Mouse (Mus musculus) cerebellum, postnatal 10 days (tissue): ENCODE measurements at regions not wholly inside any gene's neighbourhood (a gene's known extent, or its start where the extent isn't known, plus 50 kb on each side); places are given as distances from the start of the nearest gene placed in this dataset.

Experiments
- DNase-seq, 2 experiments: peaks; one replicate each; pipeline ENCODE4 v3.0.0; 2021; ENCODE audit warnings: mixed read lengths in 2 of 2

DNA sequence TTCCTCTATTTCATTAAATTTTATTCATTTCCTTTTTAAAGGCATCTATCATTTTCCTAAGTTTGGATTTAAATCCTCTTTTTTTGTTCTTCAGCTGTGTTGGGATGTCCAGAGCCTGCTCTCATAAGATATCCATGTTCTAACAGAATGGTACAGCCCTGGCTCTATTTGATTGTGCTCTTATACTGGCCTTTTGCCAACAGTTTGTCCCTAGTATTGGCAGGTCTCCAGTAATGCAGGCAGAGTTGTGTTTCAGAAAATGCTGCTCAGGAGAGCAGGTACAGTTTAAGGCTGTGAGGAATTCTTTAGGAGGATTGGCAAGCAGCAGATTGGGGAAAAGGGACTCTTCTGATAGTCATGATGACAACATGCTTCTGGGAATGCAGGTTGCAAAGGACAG, 797.1 kb upstream of the Slit2 start:
- DNase-seq: peak; percentile 40 to 68

DNA sequence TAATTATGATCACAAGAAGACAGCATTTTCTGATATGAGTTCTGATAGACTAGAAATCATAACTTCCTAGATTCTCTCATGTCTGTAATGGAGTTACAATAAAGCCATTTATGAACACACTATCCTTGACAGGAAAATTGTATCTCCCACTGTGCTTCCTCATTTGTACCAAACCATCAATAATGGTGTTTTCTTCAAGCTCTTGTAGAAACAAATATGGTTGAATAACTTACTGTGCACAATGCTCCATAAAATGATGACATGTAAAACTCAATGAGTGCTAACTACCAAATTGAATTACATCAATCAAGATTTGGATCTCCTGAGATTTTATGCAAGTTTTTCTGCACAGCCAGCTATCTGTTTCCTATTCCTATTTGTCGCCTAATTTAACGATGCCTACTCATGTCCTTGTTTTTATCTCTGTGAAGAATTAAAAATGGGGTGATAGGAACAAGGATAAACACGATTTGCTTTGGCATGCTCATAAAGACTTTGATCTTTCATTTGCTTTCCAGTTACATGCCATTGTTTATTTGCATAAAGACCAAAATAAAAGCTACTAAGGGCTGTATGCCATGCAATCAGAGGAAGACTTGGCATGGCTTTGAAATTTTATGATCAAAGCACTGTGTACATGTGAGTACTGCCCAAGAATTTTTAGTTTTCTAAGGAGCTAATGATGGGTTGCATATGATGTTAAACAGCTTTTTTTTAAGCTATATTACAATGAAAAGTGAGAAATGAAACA, 780.6 kb upstream of the Slit2 start:
- DNase-seq: no peak

DNA sequence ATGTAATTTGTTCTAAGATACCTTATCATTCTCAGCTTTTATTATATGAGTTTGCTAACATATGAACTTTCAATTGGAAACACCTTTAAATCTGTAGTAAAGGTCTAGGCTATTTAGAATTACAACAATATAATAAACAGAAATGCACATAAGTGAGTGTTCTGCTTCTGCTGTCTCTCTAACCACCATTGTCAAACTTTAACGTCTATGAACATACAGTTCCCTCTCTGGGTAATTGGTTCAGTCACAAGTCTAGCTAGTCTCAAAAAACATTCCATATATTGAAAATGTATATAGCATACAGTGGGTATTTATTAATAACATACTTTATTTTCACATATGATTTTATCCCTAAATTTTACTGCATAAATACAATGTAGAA, 780.0 kb upstream of the Slit2 start:
- no peak for DNase-seq

DNA sequence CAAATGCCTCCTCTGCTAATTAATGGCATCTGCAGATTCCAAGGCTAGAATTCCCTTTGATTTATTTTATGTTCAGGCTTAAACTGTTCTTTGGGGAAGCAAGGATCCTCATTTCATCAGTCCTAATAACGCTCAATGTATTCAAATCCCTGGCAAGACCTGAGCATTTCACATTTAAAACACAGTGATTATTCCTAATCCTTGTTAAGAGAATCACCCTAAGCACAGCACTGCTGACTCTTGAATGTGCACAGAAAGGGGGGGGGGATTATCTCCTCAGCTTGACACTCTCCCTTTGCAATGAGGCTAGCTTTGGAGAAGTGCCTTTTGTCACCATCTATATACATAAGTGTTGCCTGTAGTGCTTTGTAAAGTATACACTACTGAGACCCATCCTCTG, 772.4 kb upstream of the Slit2 start:
- DNase-seq: no peak

DNA sequence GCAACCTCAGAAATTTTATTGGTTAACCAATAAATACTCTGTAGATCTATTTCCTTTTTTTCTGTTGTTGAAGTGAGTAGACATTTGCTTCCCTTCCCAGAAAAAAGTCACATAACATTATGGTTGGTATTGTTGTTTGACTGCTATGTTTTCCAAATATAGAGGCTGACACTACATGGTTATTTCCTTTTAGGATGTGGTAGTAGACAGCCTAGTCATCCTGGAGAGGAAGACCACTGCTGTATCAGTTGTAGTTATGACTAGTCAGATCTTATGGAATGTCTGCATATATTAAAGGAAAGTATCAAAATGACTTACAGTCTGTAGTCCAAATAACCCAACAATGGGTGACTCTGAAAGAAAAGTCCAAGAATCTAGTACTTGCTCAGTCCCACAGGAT, 767.5 kb upstream of the Slit2 start:
- DNase-seq: no peak

DNA sequence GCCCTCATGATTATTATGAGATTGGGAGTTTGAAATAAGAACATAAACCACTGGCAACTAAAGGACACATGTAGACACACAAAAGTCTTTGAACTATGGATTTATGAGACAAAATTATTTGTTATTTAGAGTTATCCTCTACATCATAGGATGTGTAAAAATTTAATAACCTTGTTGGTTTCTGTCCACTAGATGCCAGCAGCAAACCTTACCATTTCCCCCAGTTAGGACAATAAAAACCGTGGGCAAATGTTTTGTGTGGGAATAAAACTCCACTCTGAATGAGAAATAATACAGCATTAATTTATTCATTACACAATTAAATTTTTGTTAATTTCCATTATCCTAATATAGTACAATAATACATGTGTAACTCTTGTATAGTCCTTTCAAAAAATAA, 757.7 kb upstream of the Slit2 start:
- no peak for DNase-seq

DNA sequence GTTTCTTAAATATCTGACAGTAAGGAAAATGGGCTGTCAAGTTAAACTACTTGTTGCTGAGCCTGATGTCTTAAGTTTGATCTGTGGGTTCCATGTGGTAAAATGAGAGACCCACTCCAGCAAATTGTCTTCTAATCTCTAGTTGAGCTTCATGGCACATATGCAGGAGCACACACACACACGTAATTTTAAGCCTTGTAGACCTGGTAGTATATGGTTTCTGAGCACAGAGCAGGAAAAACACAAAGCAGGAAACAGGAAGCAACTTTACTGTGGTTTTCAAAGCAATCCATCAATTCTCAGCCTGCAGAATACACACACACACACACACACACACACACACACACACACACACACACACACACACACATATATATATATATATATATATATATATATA, 746.8 kb upstream of the Slit2 start:
- no peak for DNase-seq

DNA sequence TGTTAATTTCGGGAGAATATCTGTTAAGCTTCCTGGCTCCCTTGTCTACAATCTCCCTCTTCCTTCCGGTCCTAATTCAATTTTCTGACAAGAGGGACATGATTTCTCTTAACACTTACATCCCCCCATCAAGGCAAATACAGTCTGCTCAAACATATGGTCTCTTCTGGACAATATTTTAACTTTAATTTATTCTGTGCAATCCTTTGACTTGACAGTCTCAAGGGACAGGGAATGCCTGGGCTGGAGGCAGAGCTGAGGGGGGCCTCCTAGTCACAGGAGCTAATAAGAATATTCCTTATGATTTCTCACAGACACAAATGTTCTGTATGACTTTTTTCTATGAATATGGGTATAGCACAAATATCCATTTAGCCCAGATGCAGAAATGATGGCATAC, 742.9 kb upstream of the Slit2 start:
- no peak for DNase-seq

DNA sequence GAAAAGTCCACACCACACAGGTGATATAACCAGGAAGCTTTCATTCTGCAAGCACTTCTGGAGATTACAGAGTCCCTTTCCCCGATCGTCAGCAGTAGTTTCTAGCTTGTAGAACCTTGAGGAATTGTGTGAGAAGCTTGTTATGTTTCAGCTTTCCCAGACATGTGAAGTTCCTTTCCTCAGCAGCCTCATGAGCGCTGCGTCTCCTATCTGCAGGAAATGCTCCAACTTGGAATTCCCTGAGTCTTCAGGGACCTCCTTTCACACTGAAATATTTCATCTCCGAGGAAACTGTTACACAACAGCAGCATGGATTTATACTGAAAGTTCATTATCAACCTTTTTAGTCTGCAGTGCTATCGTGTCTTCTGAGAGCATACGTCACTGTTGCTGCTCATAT, 742.4 kb upstream of the Slit2 start:
- DNase-seq: no peak

DNA sequence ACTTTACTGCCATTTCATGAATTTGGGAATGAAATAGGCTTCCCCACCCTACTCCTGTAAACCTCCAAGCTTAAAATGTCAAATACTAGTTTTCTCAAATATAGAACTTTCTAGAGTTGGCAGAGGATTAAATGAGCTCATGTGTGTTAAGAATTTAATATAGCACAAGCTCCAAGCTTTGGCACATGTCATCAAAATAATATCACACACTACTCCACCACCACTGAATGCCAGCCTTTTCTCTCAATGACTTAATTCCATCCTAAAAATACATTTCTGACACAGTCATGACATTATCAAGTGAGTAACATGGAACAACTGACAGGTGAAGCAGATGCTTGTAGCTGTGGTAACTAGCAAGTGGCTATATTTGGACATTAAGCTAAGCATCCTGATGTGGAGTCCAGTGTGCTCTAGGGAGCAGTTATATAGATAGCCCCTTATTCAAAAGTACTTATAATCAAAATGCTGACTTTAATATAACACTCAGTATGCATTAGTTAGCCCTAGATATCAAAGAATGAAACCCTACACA, 728.0 kb upstream of the Slit2 start:
- DNase-seq: no peak

DNA sequence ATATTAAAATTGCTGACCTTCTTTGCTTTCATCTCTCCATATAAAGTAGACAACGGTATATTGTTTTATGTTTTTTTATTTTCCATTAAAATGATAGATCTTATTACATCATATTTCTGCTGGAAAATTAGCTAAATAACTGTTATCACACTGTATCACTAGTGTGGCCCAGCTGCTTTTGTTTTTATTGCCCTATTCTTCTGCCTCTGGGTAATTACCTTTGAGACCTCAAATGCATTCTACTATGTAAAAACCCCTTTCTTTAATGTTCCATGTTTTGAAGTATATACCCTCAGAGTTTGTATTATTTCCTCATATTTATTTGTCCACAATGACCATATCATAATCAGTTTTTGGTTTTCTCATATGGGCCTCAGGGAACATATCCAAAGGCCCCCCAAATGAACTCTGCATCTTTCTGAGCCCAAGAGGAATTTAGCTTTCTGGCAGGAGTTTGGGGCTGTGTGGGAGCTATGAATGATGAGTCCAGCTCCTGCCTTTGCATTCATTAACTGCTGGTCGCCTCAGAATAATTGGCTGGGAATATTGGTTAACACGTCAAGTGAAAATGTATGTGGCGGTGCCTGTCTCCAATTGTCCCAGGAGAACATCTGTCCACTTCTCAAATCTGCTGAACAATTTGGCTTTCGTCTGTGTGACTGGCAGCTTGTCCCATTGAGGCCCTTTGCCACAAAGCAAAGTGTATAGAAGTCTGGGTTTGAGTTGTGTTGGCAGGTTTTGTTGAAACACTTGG, 721.1 kb upstream of the Slit2 start:
- peak; percentile 3 to 10 for DNase-seq

DNA sequence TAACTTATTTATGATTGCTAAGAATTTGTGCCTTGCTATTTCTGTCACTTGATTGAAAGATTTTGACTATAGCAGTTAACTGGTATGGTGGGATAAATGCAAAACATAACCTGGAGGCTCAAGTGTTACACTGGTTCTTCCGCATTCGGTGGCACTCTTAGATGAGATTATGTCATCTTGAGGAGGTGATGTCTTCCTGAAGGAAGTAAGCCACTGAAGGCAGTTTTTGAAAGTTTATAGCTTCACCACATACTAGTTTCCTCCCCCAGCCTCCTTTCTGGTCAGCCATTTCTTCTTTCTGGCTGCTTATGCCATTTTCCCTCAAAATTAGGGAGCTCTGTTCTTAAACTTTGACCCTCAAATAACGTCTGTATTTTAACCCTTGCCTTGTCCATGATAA, 710.3 kb upstream of the Slit2 start:
- no peak for DNase-seq

DNA sequence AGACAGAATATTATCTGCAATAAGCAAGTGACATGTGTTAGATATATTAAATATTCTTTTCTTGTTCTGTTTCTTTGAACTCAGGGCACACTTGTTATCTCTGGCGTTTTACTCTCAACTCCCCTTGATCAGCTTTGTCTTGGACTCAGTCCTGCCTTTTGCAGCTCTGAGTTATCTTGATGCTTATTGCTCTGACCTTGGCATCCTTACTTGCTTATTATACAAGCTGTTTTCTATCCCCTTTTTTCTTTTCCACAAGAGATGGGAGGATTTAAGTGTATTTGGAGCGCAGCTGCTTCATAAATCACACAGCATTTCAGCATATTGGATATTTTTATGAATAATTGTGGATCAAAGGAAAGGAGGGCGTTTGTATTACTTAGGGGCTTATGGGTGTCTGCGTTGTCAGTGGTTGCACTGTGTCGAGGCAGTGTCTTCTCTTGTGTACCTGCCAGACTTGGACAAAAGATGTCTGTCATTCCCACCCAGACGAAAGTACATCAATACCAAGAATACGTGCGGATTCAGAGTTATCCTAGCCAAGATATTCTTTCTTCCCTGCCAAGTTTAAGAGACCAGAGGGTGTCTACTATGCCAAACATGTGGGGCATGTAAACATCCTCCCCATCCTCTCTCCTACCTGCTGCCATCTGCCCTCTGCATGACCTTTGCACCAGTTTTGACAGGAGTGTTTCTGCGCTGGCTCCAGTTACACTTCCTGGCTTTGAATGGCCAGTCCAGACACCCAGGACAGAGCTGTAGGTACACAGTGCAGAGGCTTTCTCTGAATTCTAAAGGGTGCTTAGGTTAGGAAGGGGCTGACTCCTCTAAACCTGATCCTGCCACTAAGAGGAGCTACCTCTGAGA, 709.3 kb upstream of the Slit2 start:
- DNase-seq: no peak

DNA sequence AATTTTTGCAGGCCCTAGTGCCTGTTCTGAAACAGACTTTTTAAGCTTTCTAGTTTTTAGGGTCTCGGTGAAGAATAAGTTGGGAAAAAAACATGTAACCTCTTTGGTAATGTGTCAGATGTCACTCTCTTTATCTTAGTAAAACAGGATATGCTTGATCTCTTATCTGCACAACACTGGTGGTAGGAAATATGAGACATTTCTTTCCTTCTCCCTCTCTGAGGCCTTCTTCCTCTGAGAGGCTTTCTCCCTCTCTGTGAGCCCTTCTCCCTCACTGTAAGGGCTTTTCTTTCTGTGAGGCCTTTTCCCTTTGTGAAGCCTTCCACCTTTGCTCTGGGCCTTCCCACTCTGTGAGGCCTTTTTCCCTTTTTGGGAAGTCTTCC, 708.7 kb upstream of the Slit2 start:
- no peak for DNase-seq

DNA sequence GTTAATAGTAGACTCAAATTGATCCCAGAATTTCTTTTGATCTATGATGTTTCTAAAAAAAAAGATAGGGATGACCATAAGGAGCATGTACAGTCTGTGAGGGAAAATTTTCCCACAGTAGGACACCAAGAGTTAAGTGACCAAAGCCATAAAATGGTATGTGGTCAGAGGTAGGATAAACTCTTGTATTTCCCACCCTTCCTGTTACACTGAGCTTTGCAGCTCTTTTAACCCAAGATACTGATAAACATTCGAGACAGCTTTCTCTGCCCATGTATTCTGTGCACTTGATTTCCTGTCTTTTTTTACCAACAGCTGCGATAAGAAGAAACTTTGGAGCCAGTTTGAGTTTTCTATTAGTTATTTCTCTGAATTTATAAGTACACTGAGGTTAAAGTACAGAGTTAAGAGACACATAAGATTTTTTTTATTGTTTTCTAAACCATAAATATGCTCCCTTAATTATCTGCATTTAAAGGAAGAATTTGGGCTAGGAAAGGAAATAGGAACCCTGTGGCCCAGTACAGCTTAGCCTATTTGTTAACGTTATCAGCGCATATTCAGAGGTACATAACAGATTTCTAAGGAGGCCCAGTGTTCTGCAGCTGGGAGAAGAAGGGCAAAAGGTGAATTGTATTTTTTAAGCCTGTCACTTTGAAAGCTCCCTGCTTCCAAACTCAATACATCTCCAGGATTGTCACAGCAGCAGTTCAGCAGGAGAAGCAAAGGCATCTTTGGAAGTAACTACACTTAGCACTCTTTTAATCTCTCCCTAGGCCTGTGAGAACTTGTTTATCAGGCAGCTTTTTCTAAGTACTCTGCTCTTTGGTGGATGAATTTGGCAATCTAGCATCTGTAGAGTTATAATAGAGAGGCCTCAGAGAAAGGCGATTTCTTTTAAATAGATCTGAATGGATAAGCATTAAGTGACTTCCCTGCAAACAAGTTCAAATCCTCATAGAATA, 706.4 kb upstream of the Slit2 start:
- DNase-seq: no peak

DNA sequence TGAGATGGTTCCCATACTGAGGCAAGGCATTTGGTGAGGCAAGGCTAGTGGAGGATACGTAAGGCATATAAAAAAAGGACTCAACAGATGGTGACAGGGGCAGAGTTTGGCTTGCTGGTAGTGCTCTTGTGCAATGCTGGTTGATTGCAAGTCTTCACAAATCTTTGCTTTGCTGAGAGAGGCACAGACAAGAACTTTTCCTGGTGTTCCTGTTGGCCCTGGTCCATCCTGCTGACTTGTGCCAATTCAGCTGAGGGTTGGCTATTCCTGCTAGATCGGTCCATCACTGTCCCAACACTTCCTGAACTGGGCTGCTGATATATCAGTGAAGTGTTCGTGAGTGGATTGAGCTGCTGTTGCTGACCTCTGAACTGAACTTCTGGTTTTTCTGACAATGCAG, 703.3 kb upstream of the Slit2 start:
- DNase-seq: peak; percentile 9 to 28

DNA sequence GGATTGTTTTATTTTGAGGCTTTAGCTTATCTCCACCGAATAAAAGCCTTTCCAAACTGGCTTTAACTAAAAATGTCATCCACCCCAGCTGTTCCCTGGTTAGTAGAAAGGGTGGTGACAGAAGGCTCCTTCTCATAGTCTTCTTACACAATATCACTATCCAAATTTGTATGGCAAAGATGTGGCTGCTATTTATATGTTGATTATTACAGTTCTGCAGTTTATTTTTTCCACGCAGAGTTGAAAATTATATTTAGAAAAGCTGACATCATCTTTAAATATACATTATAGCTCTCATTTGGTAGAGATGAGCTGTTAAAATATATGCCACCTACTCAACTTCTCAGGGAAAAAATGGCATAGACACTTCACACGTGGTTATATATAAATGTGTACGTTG, 683.3 kb upstream of the Slit2 start:
- DNase-seq: no peak

DNA sequence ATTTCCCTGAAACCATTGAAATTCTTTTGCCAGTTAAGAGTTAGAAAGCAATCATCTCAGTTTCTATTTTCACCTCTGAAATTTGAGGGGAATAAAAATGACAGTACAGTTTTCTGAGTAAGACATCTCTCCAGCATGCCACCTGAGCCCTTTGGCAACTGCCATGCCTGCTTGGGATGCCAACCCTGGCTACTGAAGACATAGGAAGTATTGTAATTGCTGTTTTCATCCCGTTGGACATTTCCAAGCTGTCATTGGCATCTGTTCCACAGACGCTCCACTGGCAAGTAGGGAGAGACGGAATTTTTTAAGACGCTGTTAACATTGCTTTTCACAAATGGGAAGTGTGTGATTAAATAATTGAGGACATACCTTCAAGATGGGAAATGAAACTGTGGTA, 665.4 kb upstream of the Slit2 start:
- DNase-seq: peak; percentile 88 to 89

DNA sequence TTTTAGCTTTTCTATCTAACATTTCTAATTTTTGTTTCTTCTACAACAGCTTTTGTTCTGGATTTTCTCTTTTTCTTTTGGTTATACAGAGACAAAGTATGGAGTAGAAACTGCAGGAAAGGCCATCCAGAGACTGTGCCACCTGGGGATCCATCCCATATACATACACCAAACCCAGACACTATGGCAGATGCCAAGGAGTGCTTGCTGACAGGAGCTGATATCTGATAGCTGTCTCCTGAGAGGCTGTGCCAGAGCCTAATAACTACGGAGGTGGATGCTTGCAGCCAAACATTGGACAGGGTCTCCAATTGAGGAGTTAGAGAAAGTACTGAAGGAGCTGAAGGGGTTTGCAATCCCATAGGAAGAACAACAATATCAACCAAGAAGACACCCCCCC, 664.8 kb upstream of the Slit2 start:
- DNase-seq: peak; percentile 20 to 27

DNA sequence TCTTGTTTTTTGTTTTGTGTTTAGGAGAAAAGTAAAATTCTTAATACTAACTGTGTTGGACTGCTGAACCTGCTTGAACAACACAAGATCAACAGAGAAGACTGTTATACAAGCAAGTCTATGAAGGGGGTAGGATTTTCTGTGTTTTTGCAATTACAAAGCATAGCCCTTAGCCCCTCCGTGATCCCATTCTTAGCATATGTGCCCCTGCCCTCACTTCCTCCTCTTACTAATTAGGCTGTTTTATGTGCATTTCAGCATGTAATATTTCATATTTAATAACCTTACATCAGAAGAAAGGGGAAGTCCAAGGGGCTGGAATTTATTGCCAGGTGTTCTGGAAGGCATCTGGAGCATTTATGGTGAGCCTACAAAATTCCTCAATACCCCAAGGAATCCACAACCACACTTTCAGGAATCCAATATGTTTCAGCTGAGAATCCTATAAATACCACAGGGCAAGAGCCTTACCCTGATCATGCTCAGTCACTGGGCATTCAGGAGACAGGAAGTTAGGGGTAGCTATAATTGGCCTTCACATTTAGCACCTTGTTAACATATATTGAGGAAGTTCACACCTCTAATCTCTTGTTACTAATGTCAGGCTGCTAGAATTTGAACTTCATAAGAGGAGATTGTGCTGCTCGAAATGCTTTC, 660.3 kb upstream of the Slit2 start:
- no peak for DNase-seq

DNA sequence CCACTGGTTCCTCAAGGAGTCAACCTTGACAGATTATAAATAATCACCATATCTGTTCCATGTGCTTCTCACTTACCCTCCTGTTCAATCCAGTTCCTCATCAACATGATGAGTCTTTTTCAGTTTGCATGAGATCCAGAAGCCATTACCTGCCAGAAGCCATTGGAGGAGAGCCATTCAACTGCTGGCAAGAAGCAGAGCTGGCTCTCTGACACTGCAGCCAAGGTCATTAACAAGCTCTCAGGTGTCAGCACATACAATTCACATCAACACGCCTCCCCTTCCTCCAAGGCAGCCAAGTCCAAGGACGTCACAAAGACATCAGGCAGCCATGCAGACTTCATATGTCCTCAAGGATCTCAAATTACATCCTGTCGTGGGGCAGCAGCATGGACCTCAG, 648.6 kb upstream of the Slit2 start:
- DNase-seq: peak; percentile 69

DNA sequence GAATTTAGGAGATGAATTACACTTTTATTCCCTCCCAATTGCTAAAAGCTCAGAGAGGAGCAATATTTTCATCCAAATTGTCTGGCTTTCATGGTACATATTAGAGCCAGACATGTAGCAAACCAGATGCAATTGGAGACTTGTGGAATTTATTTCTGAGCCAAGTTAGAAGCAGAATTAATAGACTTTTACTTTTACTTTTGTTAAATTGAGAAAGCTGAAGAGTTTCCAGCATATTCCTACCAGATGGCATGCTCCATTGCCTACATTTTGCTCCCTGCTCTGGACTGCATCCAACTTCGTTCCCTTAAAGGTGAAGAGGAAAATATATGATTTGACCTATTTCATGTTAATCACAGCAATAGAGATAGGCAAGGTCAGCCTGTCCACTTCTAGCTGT, 646.4 kb upstream of the Slit2 start:
- peak; percentile 20 to 24 for DNase-seq
